Mouse (Mus musculus) layer of hippocampus, postnatal 36 days (tissue): ENCODE data around the gene Abcc4. TPM values are rescaled to one million over a fixed set of nuclear protein-coding genes. Genes with fewer than 3 reads are reported as not detected.

ENCODE experiments used
- DNase-seq, 2 experiments: peaks; one replicate each; pipeline ENCODE4 v3.0.0; 2022
- total RNA-seq, 2 experiments: library from RNA; stranded (reverse); gene quantifications; 2 replicates each; pipeline ENCODE4 v1.2.3; 2021

Gene Abcc4
- total RNA-seq, 2 experiments from 2014 or later = 8.2 to 10.4 TPM

DNA sequence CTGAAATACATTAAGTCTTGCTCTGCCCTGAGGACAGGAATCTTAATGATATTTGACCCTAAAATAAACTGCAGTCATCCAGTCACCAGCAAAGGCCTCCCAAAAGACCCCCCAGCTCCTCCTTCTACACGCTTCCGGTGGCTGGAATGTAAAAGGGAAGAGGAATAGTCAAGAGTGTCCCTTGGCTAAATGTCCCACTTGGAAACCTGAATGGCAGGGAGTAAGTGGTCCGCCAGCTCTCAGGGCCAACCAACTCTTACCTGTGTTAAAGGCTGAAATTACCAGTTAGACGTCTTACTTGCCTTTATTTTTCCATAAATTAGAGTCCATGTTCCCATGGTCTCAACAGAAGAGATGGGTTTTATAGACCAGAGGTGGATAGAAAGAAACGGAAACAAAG, 6.9 kb upstream of the Abcc4 start:
- no peak for DNase-seq

DNA sequence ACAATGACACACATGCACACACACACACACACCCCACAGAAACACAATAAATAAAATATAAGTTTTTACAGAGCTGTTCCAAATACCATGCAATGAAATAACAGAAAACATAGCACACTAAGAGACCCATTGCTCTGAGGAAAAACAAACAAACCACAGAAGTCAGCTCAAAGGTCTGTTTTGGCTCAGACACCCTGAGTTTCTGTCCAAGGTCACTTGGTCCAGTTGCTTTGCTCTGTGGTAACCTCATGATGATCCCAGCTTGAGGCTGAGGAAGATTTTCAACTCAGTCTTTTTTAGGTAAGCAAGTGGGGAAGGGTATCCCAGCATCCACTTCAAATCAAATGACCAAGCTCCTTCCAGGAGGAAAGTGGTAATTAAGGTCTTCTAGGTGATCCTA, 4.9 kb upstream of the Abcc4 start:
- no peak for DNase-seq

GRCm38 (mm10) chr14:118709736-118710135, 3.7 kb upstream of the Abcc4 start:
- peak; percentile 74 to 83 for DNase-seq

GRCm38 (mm10) chr14:118708126-118708525, 2.1 kb upstream of the Abcc4 start:
- DNase-seq = no peak

GRCm38 (mm10) chr14:118706962-118707361, 943 bp upstream of the Abcc4 start:
- DNase-seq = no peak

- DNase-seq = no peak
These were observed 583 bp downstream of the Abcc4 start for GRCm38 (mm10) chr14:118705465-118705807.

- no peak for DNase-seq
These were observed 2.7 kb downstream of the Abcc4 start for GRCm38 (mm10) chr14:118703363-118703762.

- DNase-seq = no peak
These were observed 3.9 kb downstream of the Abcc4 start for GRCm38 (mm10) chr14:118701991-118702608.

GRCm38 (mm10) chr14:118700576-118700975, 5.4 kb downstream of the Abcc4 start:
- no peak for DNase-seq

GRCm38 (mm10) chr14:118699963-118700362, 6.1 kb downstream of the Abcc4 start:
- DNase-seq = no peak

GRCm38 (mm10) chr14:118699508-118699907, 6.5 kb downstream of the Abcc4 start:
- DNase-seq = no peak

- no peak for DNase-seq
These were observed 9.3 kb downstream of the Abcc4 start for GRCm38 (mm10) chr14:118696556-118697289.

DNA sequence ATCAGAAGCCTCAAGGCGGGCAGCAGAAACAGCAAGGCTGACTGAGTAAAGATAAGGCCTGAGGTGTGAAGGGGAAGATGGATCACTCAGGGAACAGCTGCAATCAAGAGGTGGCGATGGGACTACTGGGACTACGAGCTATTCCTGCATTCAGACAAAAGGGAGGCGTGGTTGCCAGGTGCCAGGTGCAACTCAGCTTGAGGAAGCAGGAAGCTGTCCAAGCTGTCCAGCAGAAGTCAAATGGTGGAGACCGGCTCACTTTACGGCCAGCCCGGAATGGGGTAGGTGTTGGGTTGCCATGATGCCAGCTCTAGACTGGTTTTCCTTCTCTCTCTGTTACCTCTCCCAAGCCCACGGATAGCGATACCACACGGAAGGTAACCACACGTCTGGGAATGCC, 10.2 kb downstream of the Abcc4 start:
- no peak for DNase-seq

DNA sequence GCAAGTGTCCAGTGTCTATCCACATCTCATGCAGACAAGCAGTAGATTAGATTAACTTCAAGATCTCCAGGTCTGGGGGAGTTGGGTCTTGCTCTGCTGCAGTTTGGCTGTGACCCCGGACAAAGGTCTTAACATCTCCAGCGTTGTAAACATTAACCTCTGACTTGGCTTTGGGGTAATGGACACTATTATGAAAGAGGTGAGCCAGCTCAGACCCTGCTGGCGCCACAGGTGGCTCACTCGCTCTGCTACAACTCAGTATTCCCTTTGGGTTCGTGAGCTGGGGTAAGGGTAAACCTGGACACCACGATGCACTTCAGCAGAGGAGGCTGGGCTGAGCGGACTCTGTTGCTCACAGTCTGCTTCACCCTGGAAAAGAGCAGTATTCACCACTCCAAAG, 11.7 kb downstream of the Abcc4 start:
- no peak for DNase-seq

GRCm38 (mm10) chr14:118691910-118692309, 14.1 kb downstream of the Abcc4 start:
- DNase-seq = no peak

GRCm38 (mm10) chr14:118691404-118691803, 14.6 kb downstream of the Abcc4 start:
- DNase-seq = no peak

DNA sequence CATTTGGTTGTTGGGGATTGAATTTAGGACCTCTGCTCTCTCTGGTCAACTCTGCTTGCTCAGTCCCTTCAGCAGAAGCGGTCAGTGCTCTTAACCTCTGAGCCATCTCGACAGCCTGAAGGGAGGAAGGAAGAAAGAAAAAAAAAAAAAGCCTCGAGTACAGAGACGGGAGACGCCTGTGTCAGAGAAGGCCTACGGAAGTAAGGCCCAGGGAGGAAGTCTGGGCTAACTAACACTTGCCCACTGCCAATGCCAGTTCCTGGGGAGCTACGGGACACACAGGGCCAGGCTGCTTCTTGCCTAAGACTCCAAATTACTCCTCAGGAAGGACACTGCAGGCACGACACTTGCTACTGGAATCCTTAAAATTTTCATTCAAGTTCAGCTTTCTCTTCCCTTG, 15.1 kb downstream of the Abcc4 start:
- no peak for DNase-seq

- DNase-seq = no peak
These were observed 15.7 kb downstream of the Abcc4 start for GRCm38 (mm10) chr14:118690336-118690735.

DNA sequence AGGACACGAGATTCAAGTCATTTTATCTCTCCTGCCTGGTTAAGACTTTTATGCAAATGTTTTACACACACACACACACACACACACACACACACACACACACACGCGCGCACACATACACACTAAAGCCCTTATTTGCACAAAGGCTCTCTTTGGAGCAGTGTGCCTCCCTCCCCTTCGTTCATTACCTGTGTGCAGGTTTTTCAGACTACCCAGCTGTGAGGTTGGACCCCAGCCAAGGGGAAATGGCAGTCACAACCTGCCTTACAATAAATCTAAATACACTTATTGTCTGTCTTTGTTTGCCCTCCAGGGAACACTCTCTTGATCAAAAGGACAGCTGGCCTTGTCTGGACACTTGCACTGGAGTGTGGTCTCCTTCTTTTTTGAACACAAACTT, 17.4 kb downstream of the Abcc4 start:
- no peak for DNase-seq

DNA sequence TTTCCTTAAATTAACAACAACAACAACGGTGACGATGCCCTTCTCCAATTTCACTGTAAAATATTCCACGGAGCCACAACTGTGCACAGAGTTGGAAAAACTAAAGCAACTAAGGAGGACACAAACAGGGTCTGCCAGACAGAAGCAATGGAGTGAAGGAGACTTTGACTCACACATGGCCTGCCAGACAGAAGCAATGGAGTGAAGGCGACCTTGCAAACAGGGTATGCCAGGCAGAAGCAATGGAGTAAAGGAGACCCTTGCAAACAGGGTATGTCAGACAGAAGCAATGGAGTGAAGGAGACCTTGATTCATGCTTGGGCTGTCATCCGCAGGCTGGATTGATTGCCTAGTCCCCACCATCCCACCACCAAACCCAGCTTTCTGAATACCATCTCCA, 19.2 kb downstream of the Abcc4 start:
- DNase-seq = no peak

DNA sequence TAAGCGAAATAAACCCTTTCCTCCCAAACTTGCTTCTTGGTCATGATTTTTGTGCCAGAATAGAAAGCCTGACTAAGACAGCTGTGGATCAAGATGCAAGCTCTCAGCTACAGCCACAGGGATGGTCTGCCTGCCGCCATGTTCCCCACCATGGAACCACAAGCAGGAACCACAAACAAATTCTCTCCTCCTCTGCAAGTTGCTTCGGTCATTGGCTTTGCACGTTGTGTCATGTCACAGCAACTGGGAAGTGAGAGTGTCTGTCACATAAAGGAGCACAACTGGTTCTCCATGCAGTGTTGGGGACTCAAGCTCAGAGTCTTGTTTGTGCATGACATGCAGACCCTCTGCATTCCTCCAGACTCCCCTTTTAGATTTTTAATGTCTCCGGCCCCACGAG, 20.4 kb downstream of the Abcc4 start:
- no peak for DNase-seq

DNA sequence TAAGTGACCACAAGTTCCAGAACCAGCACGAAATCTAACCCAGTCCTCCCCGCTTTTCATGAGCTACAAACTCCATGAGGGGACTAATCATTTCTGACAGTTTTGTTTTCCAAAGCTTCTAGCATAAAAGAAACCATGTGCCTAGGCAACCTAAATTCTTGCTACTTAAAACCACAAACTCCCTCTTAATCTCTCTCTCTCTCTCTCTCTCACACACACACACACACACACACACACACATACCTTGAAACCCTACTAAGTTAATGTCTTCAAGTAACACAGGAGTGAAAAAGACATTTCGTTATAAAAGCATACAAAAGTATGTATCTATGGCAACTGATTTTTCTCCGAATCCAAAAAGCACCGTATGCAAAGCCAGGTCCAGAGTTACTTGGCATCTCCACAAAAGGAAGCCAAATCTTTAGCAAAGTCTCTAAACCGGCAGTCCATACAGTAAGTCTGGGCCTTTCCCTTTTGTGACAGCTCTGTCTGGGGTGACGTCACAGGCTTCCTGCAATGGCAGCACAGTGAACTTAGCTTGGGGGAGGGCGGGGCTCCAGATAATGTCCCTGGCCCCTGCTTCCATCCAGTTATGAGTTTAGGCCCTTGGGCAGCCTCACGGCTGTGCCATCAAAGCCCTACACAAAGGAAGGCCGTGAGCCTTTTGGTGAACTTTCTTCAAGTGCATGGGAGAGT, 23.5 kb downstream of the Abcc4 start:
- DNase-seq = no peak

DNA sequence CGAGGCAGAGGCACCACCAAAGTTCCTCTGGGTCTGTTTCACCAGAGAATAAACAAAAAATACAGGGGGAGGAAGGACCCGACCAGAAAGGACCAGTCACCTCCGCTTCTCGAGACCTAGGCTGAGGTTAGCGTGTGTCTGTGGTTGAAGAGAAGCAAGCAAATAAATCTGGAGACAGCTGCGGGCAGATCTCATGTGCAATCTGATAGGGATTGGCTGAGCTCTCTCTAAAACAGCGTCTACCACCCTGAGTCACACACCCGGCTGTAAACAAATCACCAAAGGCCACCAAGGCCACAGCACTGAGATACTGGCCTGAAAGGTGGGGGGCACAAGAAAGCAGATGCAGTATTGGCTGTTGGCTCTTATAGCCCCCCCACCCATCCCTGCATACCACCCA, 24.9 kb downstream of the Abcc4 start:
- no peak for DNase-seq
